Mouse (Mus musculus): ENCODE results near the gene Mpp5.

GRCm38 (mm10) chr12:78747406-78747805, 1.3 kb upstream of the Mpp5 start:
- TF ChIP-seq CTCF (IDR thresholded peaks at IDR 0.05) (no peak), EP300 (IDR thresholded peaks at IDR 0.05) (0 out of 2 replicates have a peak, but pooled peaks have one; percentile 24)

All from lung, postnatal 0 days (tissue).